Comparison of ENCODE assay signal across 28 mouse cellular contexts in genomic region chr17:15101355-15101754, GRCm38 (mm10).
A peak's percentile ranks its signal among the peaks of the same experiment; 100 is the strongest.
DNase-seq lines count a peak whose midpoint lies in the region; ATAC-seq and TF ChIP-seq lines count a peak whose summit lies in the region.
"Had no signal": no experiment of that assay in that cellular context is flagged by ENCODE, and none has a peak within 500 bp of the region (broad histone marks: within the 10 kb centered on the region; RNA-seq: fewer than 3 reads in every experiment).

No protein-coding gene starts in this region.

- H3K4me3 ChIP-seq in limb, embryonic 14.5 days (replicated peaks; ENCODE audit: low read length) = no peak overlapping the region
- no peak overlapping the region for H3K4me3 ChIP-seq in limb, embryonic 10.5 days
- no peak overlapping the region for H3K4me3 ChIP-seq in neural tube, embryonic 14.5 days (ENCODE audit: low read depth, low read length)
- H3K4me3 ChIP-seq: embryonic facial prominence, embryonic 15.5 days; forebrain, embryonic 13.5 days; limb, embryonic 12.5 days; lung, embryonic 15.5 days; midbrain, embryonic 10.5 days; myocyte had no signal

- H3K27ac ChIP-seq in limb, embryonic 14.5 days (replicated peaks; ENCODE audit: low read depth, low read length) = no peak overlapping the region
- no peak overlapping the region for H3K27ac ChIP-seq in limb, embryonic 10.5 days
- H3K27ac ChIP-seq in neural tube, embryonic 14.5 days (ENCODE audit: low read depth, low read length) = no peak overlapping the region
- H3K27ac ChIP-seq: embryonic facial prominence, embryonic 15.5 days; forebrain, embryonic 13.5 days; kidney, postnatal 0 days; limb, embryonic 12.5 days; lung, embryonic 15.5 days; midbrain, embryonic 10.5 days had no signal

- intact Hi-C loops in gastrocnemius, postnatal 14 days (cut with DNase I; ENCODE audit: low total_unique reads) = no loop called here
- intact Hi-C loops in heart, postnatal 10 days (cut with DNase I) = no loop called here

- peak; percentile 62 for DNase-seq in gastrocnemius, adult 18-20 months (ENCODE audit: low spot score)
- no peak for DNase-seq in gastrocnemius, postnatal 4 days (ENCODE audit: low spot score in 2 of 2)
- DNase-seq in limb, embryonic 14.5 days (ENCODE audit: low spot score) = peak; percentile 10
- no peak for DNase-seq in limb, embryonic 10.5 days (ENCODE audit: low spot score)
- peak; percentile 42 for DNase-seq in gastrocnemius, postnatal 14 days
- DNase-seq in right cerebral cortex, adult 2 months (ENCODE audit: low spot score in 2 of 2) = no peak
- DNase-seq in heart, postnatal 10 days = no peak
- DNase-seq: adrenal gland, postnatal 14 days; cerebellum, adult 11 months; cerebellum, adult 9-11 months; heart, adult 18-20 months; heart, postnatal 4 days; kidney, adult 8-10 months; kidney, postnatal 4 days; right cerebral cortex, adult 18-20 months; thymus, postnatal 4 days had no signal

- H3K27me3 ChIP-seq in limb, embryonic 14.5 days (ENCODE audit: control insufficient read depth, insufficient read depth, low read length) = no peaks in the 10 kb centered on the region
- no peaks in the 10 kb centered on the region for H3K27me3 ChIP-seq in limb, embryonic 10.5 days (ENCODE audit: low read depth, poor library complexity, severe bottlenecking)
- H3K27me3 ChIP-seq in neural tube, embryonic 14.5 days (ENCODE audit: control insufficient read depth, insufficient read depth, low read length) = no peaks in the 10 kb centered on the region
- H3K27me3 ChIP-seq: embryonic facial prominence, embryonic 15.5 days; forebrain, embryonic 13.5 days; limb, embryonic 12.5 days; lung, embryonic 15.5 days had no signal

- no peak for TF ChIP-seq POLR2A in limb, embryonic 14.5 days (IDR thresholded peaks at IDR 0.05; ENCODE audit: borderline replicate concordance, extremely low read depth, insufficient read depth, insufficient read length)

- peak; percentile 62; the same call in 1 of the 2 replicates for ATAC-seq in limb, embryonic 14.5 days (ENCODE audit: low FRiP score, low read depth)
- ATAC-seq in neural tube, embryonic 14.5 days (ENCODE audit: low read depth) = peak; percentile 83; the same call in 1 of the 2 replicates
- ATAC-seq: CD4-positive, CD25-positive, alpha-beta regulatory T cell, adult 4 months; forebrain, embryonic 13.5 days; midbrain, embryonic 16.5 days had no signal

- H3K4me1 ChIP-seq in limb, embryonic 14.5 days (ENCODE audit: control insufficient read depth, insufficient read depth, low read length) = no peaks in the 10 kb centered on the region
- no peaks in the 10 kb centered on the region for H3K4me1 ChIP-seq in limb, embryonic 10.5 days
- no peaks in the 10 kb centered on the region for H3K4me1 ChIP-seq in neural tube, embryonic 14.5 days (ENCODE audit: control insufficient read depth, insufficient read depth, low read length)
- H3K4me1 ChIP-seq: embryonic facial prominence, embryonic 15.5 days; forebrain, embryonic 13.5 days; limb, embryonic 12.5 days; lung, embryonic 15.5 days; midbrain, embryonic 10.5 days had no signal

- H3K9me3 ChIP-seq in limb, embryonic 14.5 days (ENCODE audit: control insufficient read depth, low read length) = no peaks in the 10 kb centered on the region
- no peaks in the 10 kb centered on the region for H3K9me3 ChIP-seq in limb, embryonic 10.5 days (replicated peaks)
- no peaks in the 10 kb centered on the region for H3K9me3 ChIP-seq in neural tube, embryonic 14.5 days (ENCODE audit: control insufficient read depth, low read length)
- H3K9me3 ChIP-seq: embryonic facial prominence, embryonic 15.5 days; forebrain, embryonic 13.5 days; limb, embryonic 12.5 days; lung, embryonic 15.5 days had no signal

- WGBS in limb, embryonic 14.5 days = 79% methylated on average over 4 of the region's 4 CpGs
- WGBS in limb, embryonic 10.5 days = 92% methylated on average over 4 of the region's 4 CpGs
- WGBS in neural tube, embryonic 14.5 days = 68% methylated on average over 4 of the region's 4 CpGs

- H3K36me3 ChIP-seq in limb, embryonic 14.5 days (ENCODE audit: control insufficient read depth, insufficient read depth, low read length) = no peaks in the 10 kb centered on the region
- H3K36me3 ChIP-seq in limb, embryonic 10.5 days = no peaks in the 10 kb centered on the region
- no peaks in the 10 kb centered on the region for H3K36me3 ChIP-seq in neural tube, embryonic 14.5 days (ENCODE audit: control insufficient read depth, insufficient read depth, low read length)
- H3K36me3 ChIP-seq: embryonic facial prominence, embryonic 15.5 days; limb, embryonic 12.5 days; lung, embryonic 15.5 days; midbrain, embryonic 10.5 days had no signal

- H3K4me2 ChIP-seq in limb, embryonic 14.5 days (replicated peaks; ENCODE audit: low read depth, low read length, severe bottlenecking) = no peak overlapping the region
- H3K4me2 ChIP-seq in neural tube, embryonic 14.5 days (ENCODE audit: low read depth, low read length) = no peak overlapping the region
- H3K4me2 ChIP-seq: embryonic facial prominence, embryonic 15.5 days; forebrain, embryonic 13.5 days; heart, embryonic 11.5 days; limb, embryonic 12.5 days; liver, embryonic 11.5 days; lung, embryonic 15.5 days had no signal

- H3K9ac ChIP-seq in limb, embryonic 14.5 days (ENCODE audit: low read depth, low read length, severe bottlenecking) = no peak overlapping the region
- no peak overlapping the region for H3K9ac ChIP-seq in neural tube, embryonic 14.5 days (replicated peaks; ENCODE audit: low read depth, low read length)
- H3K9ac ChIP-seq: embryonic facial prominence, embryonic 15.5 days; forebrain, embryonic 13.5 days; limb, embryonic 12.5 days; lung, embryonic 15.5 days had no signal

Comparison
In these comparisons a context has a peak if more than half of its experiments do, and no peak if none do; other contexts are left out.
1. DNase-seq: peak in gastrocnemius, adult 18-20 months (single experiment), limb, embryonic 14.5 days (single experiment) and gastrocnemius, postnatal 14 days (single experiment); none in gastrocnemius, postnatal 4 days (0 of 2), limb, embryonic 10.5 days (single experiment), right cerebral cortex, adult 2 months (0 of 2) and heart, postnatal 10 days (0 of 2).